Mouse (Mus musculus): ENCODE data around the gene Swap70. TPM values are rescaled to one million over a fixed set of nuclear protein-coding genes. Genes with fewer than 3 reads are reported as not detected.
A peak's percentile ranks its signal among the peaks of the same experiment; 100 is the strongest.

The Swap70 gene
- polyA plus RNA-seq, 1 experiment from 2014 or later, result 25.8 TPM

- H3K4me3 ChIP-seq (replicated peaks; ENCODE audit: low read length), result no peak overlapping the region
Measured at GRCm38 (mm10) chr7:110298090-110298489, 76.6 kb downstream of the Swap70 start.

DNA sequence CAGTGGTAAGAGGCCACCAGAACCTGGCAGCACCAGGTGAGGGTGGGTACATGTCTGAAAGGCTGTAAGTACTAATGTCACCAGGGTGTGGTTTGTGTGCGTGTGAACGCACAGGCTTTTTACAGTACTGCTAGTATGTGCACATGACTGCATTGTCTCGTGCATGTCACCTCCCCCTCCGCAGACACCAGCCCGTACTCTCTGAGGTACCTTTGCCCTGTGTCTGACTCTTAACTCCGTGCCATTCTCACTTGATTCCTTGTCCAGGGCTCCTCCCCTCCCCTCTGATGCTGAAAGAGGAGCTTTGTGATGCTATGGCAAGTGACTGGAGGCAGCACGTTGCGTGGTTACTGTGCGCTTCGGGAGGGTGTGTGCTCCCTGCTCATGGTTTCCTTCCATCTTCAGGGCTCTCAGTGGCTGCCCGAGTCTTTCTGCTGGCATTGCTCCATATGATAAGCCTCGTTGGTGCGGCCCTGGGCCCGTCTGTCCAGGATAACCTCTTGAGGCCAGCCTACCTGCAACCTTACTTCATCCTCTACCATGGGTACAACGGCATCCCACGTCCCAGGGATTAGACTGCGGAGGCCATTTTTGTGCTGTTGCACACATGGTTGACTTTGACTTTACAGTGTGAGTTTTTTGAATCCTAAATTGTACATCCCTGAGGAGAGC lies 77.4 kb downstream of the Swap70 start:
- WGBS, result 78% methylated on average over 17 of the region's 17 CpGs
- H3K36me3 ChIP-seq (ENCODE audit: control insufficient read depth, insufficient read depth, low read length), result no peaks in the 10 kb centered on the region
- H3K9ac ChIP-seq (ENCODE audit: low read length), result no peak overlapping the region
- no peak overlapping the region for H3K4me2 ChIP-seq (ENCODE audit: low read depth, low read length)
- H3K27ac ChIP-seq (ENCODE audit: low read length), result no peak overlapping the region
- H3K9me3 ChIP-seq (replicated peaks; ENCODE audit: control insufficient read depth, low read length), result no peaks in the 10 kb centered on the region
- peaks cover 14% of the 10 kb centered on the region for H3K4me1 ChIP-seq (ENCODE audit: control insufficient read depth, insufficient read depth, low read length)
- no peaks in the 10 kb centered on the region for H3K27me3 ChIP-seq (ENCODE audit: control insufficient read depth, insufficient read depth, low read length)
- ATAC-seq (ENCODE audit: insufficient read depth, low FRiP score), result 0 out of 2 replicates have a peak, but pooled peaks have one; percentile 14
- H3K4me3 ChIP-seq (replicated peaks; ENCODE audit: low read length), result no peak overlapping the region

More at GRCm38 (mm10) chr7:110298090-110298489, 76.6 kb downstream of the Swap70 start:
- peaks cover 14% of the 10 kb centered on the region for H3K4me1 ChIP-seq (ENCODE audit: control insufficient read depth, insufficient read depth, low read length)
- H3K27me3 ChIP-seq (ENCODE audit: control insufficient read depth, insufficient read depth, low read length), result no peaks in the 10 kb centered on the region
- no peak overlapping the region for H3K4me2 ChIP-seq (ENCODE audit: low read depth, low read length)
- no peaks in the 10 kb centered on the region for H3K9me3 ChIP-seq (replicated peaks; ENCODE audit: control insufficient read depth, low read length)
- 76% methylated on average over 7 of the region's 7 CpGs for WGBS
- no peak for ATAC-seq (ENCODE audit: insufficient read depth, low FRiP score)
- H3K9ac ChIP-seq (ENCODE audit: low read length), result no peak overlapping the region
- no peaks in the 10 kb centered on the region for H3K36me3 ChIP-seq (ENCODE audit: control insufficient read depth, insufficient read depth, low read length)
- peak overlapping the region; percentile 83 for H3K27ac ChIP-seq (ENCODE audit: low read length)

GRCm38 (mm10) chr7:110302886-110303285 lies 81.4 kb downstream of the Swap70 start:
- Histone ChIP-seq H3K27ac (ENCODE audit: low read length) (no peak overlapping the region), H3K4me3 (replicated peaks; ENCODE audit: low read length) (no peak overlapping the region), H3K4me2 (ENCODE audit: low read depth, low read length) (no peak overlapping the region), H3K9ac (ENCODE audit: low read length) (no peak overlapping the region), H3K27me3 (ENCODE audit: control insufficient read depth, insufficient read depth, low read length) (no peaks in the 10 kb centered on the region), H3K4me1 (ENCODE audit: control insufficient read depth, insufficient read depth, low read length) (0 out of 2 replicates have a peak, but pooled peaks cover 3% of the 10 kb centered on the region), H3K36me3 (ENCODE audit: control insufficient read depth, insufficient read depth, low read length) (no peaks in the 10 kb centered on the region), H3K9me3 (replicated peaks; ENCODE audit: control insufficient read depth, low read length) (no peaks in the 10 kb centered on the region)
- 57% methylated on average over 6 of the region's 6 CpGs for WGBS
- no peak for ATAC-seq (ENCODE audit: insufficient read depth, low FRiP score)

- WGBS, result 92% methylated on average over 4 of the region's 4 CpGs
- H3K9ac ChIP-seq (ENCODE audit: low read length), result no peak overlapping the region
- no peaks in the 10 kb centered on the region for H3K27me3 ChIP-seq (ENCODE audit: control insufficient read depth, insufficient read depth, low read length)
- H3K4me1 ChIP-seq (ENCODE audit: control insufficient read depth, insufficient read depth, low read length), result no peaks in the 10 kb centered on the region
- H3K4me3 ChIP-seq (replicated peaks; ENCODE audit: low read length), result no peak overlapping the region
- H3K9me3 ChIP-seq (replicated peaks; ENCODE audit: control insufficient read depth, low read length), result no peaks in the 10 kb centered on the region
- no peak for ATAC-seq (ENCODE audit: insufficient read depth, low FRiP score)
- H3K4me2 ChIP-seq (ENCODE audit: low read depth, low read length), result no peak overlapping the region
- H3K27ac ChIP-seq (ENCODE audit: low read length), result no peak overlapping the region
- H3K36me3 ChIP-seq (ENCODE audit: control insufficient read depth, insufficient read depth, low read length), result no peaks in the 10 kb centered on the region
Measured at GRCm38 (mm10) chr7:110305486-110305885, 84.0 kb downstream of the Swap70 start.

DNA sequence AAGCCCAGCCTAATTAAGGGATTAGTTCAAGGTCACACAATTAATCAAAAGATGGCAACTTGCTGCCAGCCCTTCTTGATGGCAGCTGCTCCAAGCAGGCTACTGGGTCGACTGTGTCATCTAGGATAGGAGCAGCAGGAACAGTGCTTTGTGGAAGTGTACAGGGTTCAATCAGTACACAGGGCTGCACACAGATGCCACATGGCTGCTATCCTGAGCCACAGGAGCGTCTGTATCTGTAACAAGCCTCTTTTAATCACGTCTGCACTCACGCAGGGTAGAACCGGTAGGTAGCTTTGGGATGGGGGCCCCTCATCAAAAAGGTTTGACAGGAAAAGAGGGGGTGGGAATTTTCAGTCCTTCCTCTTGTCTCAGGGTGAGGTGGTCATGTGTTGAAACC lies 84.8 kb downstream of the Swap70 start:
- no peaks in the 10 kb centered on the region for H3K36me3 ChIP-seq (ENCODE audit: control insufficient read depth, insufficient read depth, low read length)
- no peaks in the 10 kb centered on the region for H3K4me1 ChIP-seq (ENCODE audit: control insufficient read depth, insufficient read depth, low read length)
- no peak overlapping the region for H3K27ac ChIP-seq (ENCODE audit: low read length)
- H3K9me3 ChIP-seq (replicated peaks; ENCODE audit: control insufficient read depth, low read length), result no peaks in the 10 kb centered on the region
- H3K4me3 ChIP-seq (replicated peaks; ENCODE audit: low read length), result no peak overlapping the region
- 63% methylated on average over 5 of the region's 5 CpGs for WGBS
- no peak for ATAC-seq (ENCODE audit: insufficient read depth, low FRiP score)
- H3K4me2 ChIP-seq (ENCODE audit: low read depth, low read length), result no peak overlapping the region
- H3K9ac ChIP-seq (ENCODE audit: low read length), result no peak overlapping the region
- no peaks in the 10 kb centered on the region for H3K27me3 ChIP-seq (ENCODE audit: control insufficient read depth, insufficient read depth, low read length)

DNA sequence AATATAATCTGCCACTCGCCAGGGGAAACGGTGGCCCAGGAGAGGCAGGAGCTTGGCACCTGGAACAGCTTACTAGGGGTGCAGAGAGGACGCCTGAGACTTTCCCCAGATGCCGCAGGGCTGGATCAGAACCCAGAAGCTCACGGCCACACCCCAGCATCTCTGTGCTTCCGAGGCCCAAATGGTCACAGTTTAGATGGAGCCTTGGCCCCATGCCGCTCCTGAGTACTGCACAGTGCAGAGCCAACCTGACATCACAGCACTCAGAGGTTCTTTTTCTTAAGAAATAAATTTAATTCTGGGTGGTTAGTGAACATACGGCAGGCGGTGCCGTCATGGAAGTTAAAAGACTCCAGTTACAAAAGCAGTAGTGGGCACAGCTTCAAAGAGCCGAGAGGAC lies 86.2 kb downstream of the Swap70 start:
- Histone ChIP-seq H3K9ac (ENCODE audit: low read length) (no peak overlapping the region), H3K4me1 (ENCODE audit: control insufficient read depth, insufficient read depth, low read length) (no peaks in the 10 kb centered on the region), H3K27me3 (ENCODE audit: control insufficient read depth, insufficient read depth, low read length) (no peaks in the 10 kb centered on the region), H3K27ac (ENCODE audit: low read length) (no peak overlapping the region), H3K9me3 (replicated peaks; ENCODE audit: control insufficient read depth, low read length) (no peaks in the 10 kb centered on the region), H3K4me2 (ENCODE audit: low read depth, low read length) (no peak overlapping the region), H3K4me3 (replicated peaks; ENCODE audit: low read length) (no peak overlapping the region), H3K36me3 (ENCODE audit: control insufficient read depth, insufficient read depth, low read length) (0 out of 2 replicates have a peak, but pooled peaks cover 6% of the 10 kb centered on the region)
- WGBS, result 89% methylated on average over 11 of the region's 11 CpGs
- no peak for ATAC-seq (ENCODE audit: insufficient read depth, low FRiP score)

DNA sequence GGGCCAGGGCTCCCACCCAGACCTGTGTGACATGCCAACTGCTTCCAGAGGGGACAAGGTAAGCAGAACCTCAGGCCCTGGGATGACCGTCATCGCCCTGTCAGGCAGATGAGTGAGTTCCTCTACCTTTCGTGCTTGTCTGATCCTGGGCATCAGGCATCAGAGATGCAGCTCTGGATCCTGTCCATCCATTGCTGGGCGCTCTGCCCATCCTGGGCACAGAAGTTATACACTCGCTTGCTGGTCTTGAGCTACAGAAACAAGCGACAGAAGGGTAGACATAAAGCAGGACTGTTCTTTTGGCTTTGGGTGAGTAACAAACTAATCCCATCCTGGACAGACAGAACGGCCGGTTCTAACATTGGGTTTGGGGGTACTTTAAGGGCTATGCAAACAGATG lies 87.7 kb downstream of the Swap70 start:
- Histone ChIP-seq H3K9me3 (replicated peaks; ENCODE audit: control insufficient read depth, low read length) (no peaks in the 10 kb centered on the region), H3K36me3 (ENCODE audit: control insufficient read depth, insufficient read depth, low read length) (0 out of 2 replicates have a peak, but pooled peaks cover 6% of the 10 kb centered on the region), H3K27ac (ENCODE audit: low read length) (no peak overlapping the region), H3K4me2 (ENCODE audit: low read depth, low read length) (no peak overlapping the region), H3K9ac (ENCODE audit: low read length) (no peak overlapping the region), H3K27me3 (ENCODE audit: control insufficient read depth, insufficient read depth, low read length) (no peaks in the 10 kb centered on the region), H3K4me3 (replicated peaks; ENCODE audit: low read length) (no peak overlapping the region), H3K4me1 (ENCODE audit: control insufficient read depth, insufficient read depth, low read length) (no peaks in the 10 kb centered on the region)
- 86% methylated on average over 8 of the region's 8 CpGs for WGBS
- ATAC-seq (ENCODE audit: insufficient read depth, low FRiP score), result no peak

GRCm38 (mm10) chr7:110313392-110314055 lies 92.0 kb downstream of the Swap70 start:
- Histone ChIP-seq H3K9me3 (replicated peaks; ENCODE audit: control insufficient read depth, low read length) (no peaks in the 10 kb centered on the region), H3K4me1 (ENCODE audit: control insufficient read depth, insufficient read depth, low read length) (no peaks in the 10 kb centered on the region), H3K27ac (ENCODE audit: low read length) (no peak overlapping the region), H3K4me2 (ENCODE audit: low read depth, low read length) (no peak overlapping the region), H3K36me3 (ENCODE audit: control insufficient read depth, insufficient read depth, low read length) (0 out of 2 replicates have a peak, but pooled peaks cover 17% of the 10 kb centered on the region), H3K4me3 (replicated peaks; ENCODE audit: low read length) (no peak overlapping the region), H3K9ac (ENCODE audit: low read length) (no peak overlapping the region), H3K27me3 (ENCODE audit: control insufficient read depth, insufficient read depth, low read length) (no peaks in the 10 kb centered on the region)
- ATAC-seq (ENCODE audit: insufficient read depth, low FRiP score), result no peak
- 86% methylated on average over 9 of the region's 9 CpGs for WGBS

DNA sequence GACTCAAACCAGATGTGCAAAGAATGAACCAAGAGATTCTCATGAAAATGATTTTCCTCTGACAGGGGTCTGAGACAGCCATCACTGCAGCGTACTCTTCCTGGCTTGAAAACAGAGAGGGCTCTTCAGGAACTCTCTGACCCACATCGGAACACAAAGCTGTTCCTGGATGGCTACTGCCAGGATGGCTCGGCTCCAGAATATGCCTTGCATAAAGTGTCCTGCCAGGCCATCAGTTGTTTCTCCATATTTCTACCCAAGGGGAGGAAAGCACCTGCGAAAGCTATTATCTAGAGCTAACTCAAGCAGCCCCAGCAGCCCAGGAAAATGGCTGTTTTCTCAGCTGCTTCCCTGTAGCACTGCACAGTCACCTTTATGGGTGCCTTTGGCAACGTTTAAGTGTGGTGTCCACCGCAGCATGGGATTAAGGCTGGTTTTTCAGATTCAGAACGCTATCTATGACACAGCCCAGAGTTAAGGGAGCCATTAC lies 92.9 kb downstream of the Swap70 start:
- WGBS, result 88% methylated on average over 7 of the region's 7 CpGs
- H3K36me3 ChIP-seq (ENCODE audit: control insufficient read depth, insufficient read depth, low read length), result 0 out of 2 replicates have a peak, but pooled peaks cover 17% of the 10 kb centered on the region
- H3K4me1 ChIP-seq (ENCODE audit: control insufficient read depth, insufficient read depth, low read length), result no peaks in the 10 kb centered on the region
- H3K4me2 ChIP-seq (ENCODE audit: low read depth, low read length), result no peak overlapping the region
- ATAC-seq (ENCODE audit: insufficient read depth, low FRiP score), result no peak
- H3K9me3 ChIP-seq (replicated peaks; ENCODE audit: control insufficient read depth, low read length), result no peaks in the 10 kb centered on the region
- no peaks in the 10 kb centered on the region for H3K27me3 ChIP-seq (ENCODE audit: control insufficient read depth, insufficient read depth, low read length)
- no peak overlapping the region for H3K27ac ChIP-seq (ENCODE audit: low read length)
- no peak overlapping the region for H3K4me3 ChIP-seq (replicated peaks; ENCODE audit: low read length)
- no peak overlapping the region for H3K9ac ChIP-seq (ENCODE audit: low read length)
